Mouse (Mus musculus): ENCODE data around the gene Ddx23.

Gene Ddx23

GRCm38 (mm10) chr15:98674994-98675545 is 12.4 kb upstream of the Ddx23 start:
- DNase-seq (ENCODE audit: extremely low read depth, insufficient read length, low spot score) = no peak

- no peak for DNase-seq (ENCODE audit: extremely low read depth, insufficient read length, low spot score)
These were observed 11.7 kb upstream of the Ddx23 start for GRCm38 (mm10) chr15:98674284-98674993.

GRCm38 (mm10) chr15:98673732-98674131 is 11.0 kb upstream of the Ddx23 start:
- no peak for DNase-seq (ENCODE audit: extremely low read depth, insufficient read length, low spot score)

DNA sequence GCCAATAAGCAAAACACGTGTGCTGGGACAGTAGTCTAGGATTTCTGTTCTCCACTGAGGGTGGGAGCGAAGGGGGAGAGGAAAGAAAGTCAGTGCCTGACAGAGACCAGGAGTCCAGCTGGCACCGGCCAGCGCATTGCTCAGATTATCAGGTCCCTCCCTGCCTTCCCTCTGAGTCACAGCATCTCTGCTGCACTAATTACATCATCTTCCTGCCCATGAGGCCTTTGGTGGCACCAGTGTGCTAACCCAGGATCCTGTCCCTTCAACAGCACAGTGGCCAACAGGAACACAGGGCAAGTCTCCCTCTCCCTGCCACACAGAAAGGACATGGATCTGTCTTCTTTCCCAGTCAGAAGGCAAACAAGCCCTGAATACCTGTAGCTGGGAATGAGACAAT is 9.9 kb upstream of the Ddx23 start:
- peak; percentile 68 for DNase-seq (ENCODE audit: extremely low read depth, insufficient read length, low spot score)

DNA sequence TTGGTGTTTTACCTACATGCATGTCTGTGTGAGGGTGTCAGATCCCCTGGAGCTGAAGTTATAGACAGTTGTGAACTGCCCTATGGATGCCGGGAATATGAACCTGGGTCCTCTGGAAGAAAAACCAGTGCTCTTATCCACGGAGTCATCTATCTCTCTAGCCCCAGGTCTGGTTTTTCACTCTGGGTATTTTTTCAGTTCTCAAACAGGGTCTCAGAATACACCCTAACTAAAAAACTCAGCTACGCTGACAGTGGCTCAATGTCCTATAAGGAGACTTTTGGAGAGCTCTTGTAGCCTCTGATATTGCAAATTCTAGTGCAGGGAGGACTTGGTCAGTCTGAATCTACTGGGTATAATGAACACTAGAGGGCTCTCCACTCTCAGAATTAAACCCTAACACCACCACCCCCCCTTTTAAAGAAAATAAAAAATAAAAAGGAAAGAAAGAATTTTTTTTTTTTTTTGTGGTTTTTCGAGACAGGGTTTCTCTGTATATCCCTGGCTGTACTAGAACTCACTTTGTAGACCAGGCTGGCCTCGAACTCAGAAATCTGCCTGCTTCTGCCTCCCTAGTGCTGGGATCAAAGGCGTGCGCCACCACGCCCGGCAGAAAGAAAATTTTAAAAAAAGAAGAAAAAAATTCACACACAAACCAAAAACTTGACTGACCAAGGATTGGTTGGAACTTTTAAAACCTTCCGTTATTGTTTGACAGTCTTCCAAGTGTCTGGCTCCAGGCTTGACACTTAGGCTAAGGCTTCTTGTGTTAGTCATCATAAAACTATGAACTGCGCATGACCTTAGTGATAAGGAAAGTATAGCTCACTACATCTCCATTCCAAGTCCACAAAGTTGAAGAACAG is 1.6 kb upstream of the Ddx23 start:
- no peak for DNase-seq (ENCODE audit: extremely low read depth, insufficient read length, low spot score)

DNA sequence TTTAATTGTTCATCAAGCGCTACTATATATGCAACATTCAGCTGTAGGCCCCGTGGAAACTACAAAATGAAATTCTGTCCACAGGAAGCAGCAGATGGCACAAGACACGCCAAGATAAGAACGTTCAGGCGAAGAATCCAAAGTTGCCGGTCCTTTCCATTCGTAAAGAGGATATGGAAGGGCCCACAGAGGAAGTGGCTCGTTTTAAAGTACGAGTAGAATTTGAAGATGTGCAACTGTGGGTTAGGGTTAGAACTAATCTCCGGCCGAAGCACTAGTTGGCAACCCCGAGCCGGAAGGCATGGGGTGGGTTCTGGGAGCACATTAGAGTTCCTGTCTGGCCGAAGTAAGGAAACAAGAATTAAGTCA is 512 bp downstream of the Ddx23 start:
- no peak for DNase-seq (ENCODE audit: extremely low read depth, insufficient read length, low spot score)

GRCm38 (mm10) chr15:98656982-98657751 is 5.5 kb downstream of the Ddx23 start:
- DNase-seq (ENCODE audit: extremely low read depth, insufficient read length, low spot score) = no peak

- DNase-seq (ENCODE audit: extremely low read depth, insufficient read length, low spot score) = no peak
These were observed 10.5 kb downstream of the Ddx23 start for GRCm38 (mm10) chr15:98652174-98652573.

- DNase-seq (ENCODE audit: extremely low read depth, insufficient read length, low spot score) = no peak
These were observed 11.3 kb downstream of the Ddx23 start for GRCm38 (mm10) chr15:98651431-98651830.

- DNase-seq (ENCODE audit: extremely low read depth, insufficient read length, low spot score) = no peak
These were observed 14.6 kb downstream of the Ddx23 start for GRCm38 (mm10) chr15:98648071-98648470.

DNA sequence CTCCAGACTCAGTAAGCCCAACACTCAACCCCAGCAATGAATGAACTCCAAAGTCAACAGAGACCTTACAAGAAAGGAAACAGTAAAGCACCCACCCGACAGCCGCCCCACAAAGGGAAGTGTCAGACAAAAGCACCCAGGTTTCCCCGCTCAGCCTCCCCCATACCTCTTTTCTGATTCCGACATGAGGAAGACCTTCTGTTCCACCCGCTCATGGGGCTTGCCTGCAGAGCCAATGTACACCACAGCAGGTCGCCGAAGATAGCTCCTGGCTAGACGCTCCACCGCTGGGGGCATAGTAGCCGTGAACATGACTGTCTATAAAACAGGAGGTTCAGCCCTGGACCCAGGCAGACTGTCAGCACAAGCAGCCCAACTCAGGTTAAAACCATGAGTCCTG is 15.4 kb downstream of the Ddx23 start:
- DNase-seq (ENCODE audit: extremely low read depth, insufficient read length, low spot score) = no peak

DNA sequence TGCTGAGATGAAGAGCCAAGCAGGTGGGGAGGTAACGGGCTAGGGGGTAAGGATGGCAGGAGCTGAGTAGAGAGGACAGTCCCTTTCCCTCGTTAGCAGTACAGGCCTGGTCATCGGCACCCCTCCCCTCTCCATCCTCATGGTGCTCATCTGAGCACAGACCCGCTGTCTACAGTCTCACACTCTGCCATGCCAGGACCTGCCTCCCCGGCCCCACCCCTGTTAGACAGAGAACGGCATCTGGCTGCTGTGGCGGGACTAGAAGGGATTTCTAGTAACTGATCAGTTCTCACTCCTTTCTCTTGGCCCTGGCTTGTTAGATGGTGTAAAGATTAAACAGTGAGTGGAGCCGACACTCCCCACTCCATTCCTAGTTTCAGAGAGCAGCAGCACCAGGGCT is 16.0 kb downstream of the Ddx23 start:
- DNase-seq (ENCODE audit: extremely low read depth, insufficient read length, low spot score) = no peak

- DNase-seq (ENCODE audit: extremely low read depth, insufficient read length, low spot score) = no peak
These were observed 17.4 kb downstream of the Ddx23 start for GRCm38 (mm10) chr15:98645057-98646026.

DNA sequence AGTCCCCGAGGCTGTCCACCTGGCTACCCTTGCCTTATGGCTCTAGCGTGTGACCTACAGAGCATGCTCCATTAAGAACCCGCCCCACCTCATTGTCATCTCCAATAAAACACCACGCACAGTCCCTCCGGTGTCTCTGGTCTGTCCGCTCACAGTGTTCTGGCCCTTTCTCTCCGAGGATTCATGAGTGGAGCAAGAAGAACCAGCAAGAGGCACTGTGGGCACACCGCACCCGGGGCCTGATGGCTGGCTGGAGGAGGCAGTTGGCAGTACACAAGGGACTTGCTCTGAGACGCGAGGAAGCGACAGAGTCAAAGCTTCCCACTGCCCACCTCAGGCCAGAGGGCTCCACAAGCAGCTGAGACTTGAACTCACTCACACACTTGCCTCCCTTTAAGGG is 18.3 kb downstream of the Ddx23 start:
- DNase-seq (ENCODE audit: extremely low read depth, insufficient read length, low spot score) = no peak

DNA sequence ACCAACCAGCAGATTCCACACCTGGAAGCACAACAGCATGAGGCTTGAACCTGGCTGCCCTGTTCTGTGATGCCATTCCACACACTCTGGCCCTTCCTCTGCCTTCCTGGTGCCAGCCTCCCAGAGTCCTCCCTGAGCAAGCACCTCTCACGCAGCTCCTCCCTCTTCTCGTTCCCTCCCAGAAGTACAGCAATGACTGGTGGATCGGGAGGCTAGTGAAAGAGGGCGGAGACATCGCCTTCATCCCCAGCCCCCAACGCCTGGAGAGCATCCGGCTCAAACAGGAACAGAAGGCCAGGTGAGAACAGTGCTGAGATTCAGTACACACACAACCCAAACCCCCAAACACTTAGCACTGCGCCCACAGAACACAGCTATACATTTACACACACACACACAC is 22.5 kb downstream of the Ddx23 start:
- DNase-seq (ENCODE audit: extremely low read depth, insufficient read length, low spot score) = no peak

GRCm38 (mm10) chr15:98637155-98637554 is 25.5 kb downstream of the Ddx23 start:
- DNase-seq (ENCODE audit: extremely low read depth, insufficient read length, low spot score) = no peak

GRCm38 (mm10) chr15:98636517-98636916 is 26.2 kb downstream of the Ddx23 start:
- DNase-seq (ENCODE audit: extremely low read depth, insufficient read length, low spot score) = no peak

DNA sequence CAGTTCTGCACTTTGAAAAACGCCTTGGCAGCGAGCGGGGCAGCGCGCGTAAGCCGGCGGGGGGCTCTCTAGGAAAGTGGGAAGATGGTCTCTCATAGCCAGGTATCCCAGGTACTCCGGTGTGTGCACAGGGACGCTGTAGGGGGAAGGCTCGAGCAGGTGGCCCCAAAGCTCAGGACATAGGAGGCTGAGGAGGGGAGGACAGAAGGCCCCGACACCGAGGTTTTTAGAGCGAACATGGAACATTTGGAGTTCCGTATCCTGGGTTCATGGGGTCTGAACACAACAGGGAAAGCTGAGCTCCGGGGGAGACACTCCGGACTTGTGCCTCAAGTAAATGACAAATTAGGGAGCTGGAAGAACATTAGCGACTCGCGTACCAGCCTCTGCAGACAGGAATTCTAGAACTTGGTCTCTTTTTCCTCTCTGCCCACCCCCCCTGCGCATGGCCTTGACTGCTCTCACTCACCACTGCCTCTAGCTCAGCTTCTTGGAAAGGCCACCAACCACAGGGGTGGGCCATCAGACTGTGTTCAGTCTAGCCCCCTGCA is 27.3 kb downstream of the Ddx23 start:
- no peak for DNase-seq (ENCODE audit: extremely low read depth, insufficient read length, low spot score)

DNA sequence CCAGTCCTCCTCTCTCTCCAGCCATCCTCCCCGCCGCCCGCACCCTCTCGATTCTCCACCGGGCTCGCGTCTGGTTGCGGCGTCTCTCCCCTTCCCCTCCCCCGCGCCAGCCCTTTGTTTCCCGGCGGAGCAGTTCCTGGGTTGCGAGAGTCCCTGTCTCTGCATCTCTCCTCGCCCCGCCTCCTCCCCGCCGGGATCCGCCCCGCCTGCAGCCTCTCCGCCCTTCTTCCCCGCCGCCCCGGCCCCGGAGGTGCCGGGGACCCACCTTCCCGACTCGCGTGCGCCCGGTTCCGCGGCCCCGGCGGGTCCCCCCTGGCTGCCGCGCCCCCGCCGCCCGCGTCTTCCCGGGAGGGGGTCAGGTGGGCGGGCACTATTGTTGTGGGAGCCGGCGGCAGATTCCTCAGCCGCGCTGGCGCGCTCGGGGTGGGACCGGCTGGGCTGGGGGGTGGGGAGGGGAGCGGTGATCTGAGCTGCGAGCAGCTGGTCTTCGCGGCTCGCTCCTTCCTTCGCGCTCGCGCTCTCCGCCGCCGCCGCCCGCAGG is 28.1 kb downstream of the Ddx23 start:
- DNase-seq (ENCODE audit: extremely low read depth, insufficient read length, low spot score) = peak; percentile 81
